Mouse (Mus musculus) kidney, embryonic 14.5 days (tissue): ENCODE results near the gene 2700097O09Rik. TPM values are rescaled to one million over a fixed set of nuclear protein-coding genes. Genes with fewer than 3 reads are reported as not detected.
"Not testable (repeated sequence)": the region's sequence is repeated elsewhere in the genome, so short reads cannot be mapped to it uniquely, and the experiment has no call there.

Experiments used
- ATAC-seq: fragments of 200-750 bp; cut with Nextera tagmentation; 2 replicates; pipeline ENCODE4 v1.8.0; 2017; ENCODE audit warnings: moderate number of reproducible peaks, mild to moderate bottlenecking, moderate TSS enrichment, moderate library complexity; ENCODE audit not compliant: low FRiP score, low TSS enrichment
- H3K27ac ChIP-seq: fragments of 300-500 bp; sonication (generic); 2 replicates; pipeline ENCODE4 v1.5.1; 2014; ENCODE audit warnings: low read depth, mild to moderate bottlenecking, low read length, moderate library complexity, mixed read lengths
- H3K27me3 ChIP-seq: fragments of 300-500 bp; sonication (generic); 2 replicates; pipeline ENCODE4 v1.6.1; 2014; ENCODE audit warnings: mild to moderate bottlenecking, low read length; ENCODE audit not compliant: control insufficient read depth, insufficient read depth
- H3K36me3 ChIP-seq: fragments of 300-500 bp; sonication (generic); 2 replicates; pipeline ENCODE4 v1.6.1; 2014; ENCODE audit warnings: low read length, mixed read lengths; ENCODE audit not compliant: control insufficient read depth, insufficient read depth
- H3K4me1 ChIP-seq: fragments of 300-500 bp; sonication (generic); 2 replicates; pipeline ENCODE4 v1.6.1; 2014; ENCODE audit warnings: low read length, mixed read lengths; ENCODE audit not compliant: control insufficient read depth, insufficient read depth
- H3K4me2 ChIP-seq: fragments of 300-500 bp; sonication (generic); replicated peaks from 2 replicates; pipeline ENCODE4 v1.6.1; 2014; ENCODE audit warnings: low read depth, mild to moderate bottlenecking, low read length
- H3K4me3 ChIP-seq: fragments of 300-500 bp; sonication (generic); 2 replicates; pipeline ENCODE4 v1.5.1; 2014; ENCODE audit warnings: mild to moderate bottlenecking, low read length
- H3K9ac ChIP-seq: fragments of 300-500 bp; sonication (generic); 2 replicates; pipeline ENCODE4 v1.6.1; 2014; ENCODE audit warnings: low read depth, mild to moderate bottlenecking, low read length, moderate library complexity
- H3K9me3 ChIP-seq: fragments of 300-500 bp; sonication (generic); 2 replicates; pipeline ENCODE4 v1.6.1; 2016; ENCODE audit warnings: low read length; ENCODE audit not compliant: control insufficient read depth
- WGBS: fragments of 180-500 bp; shearing (Covaris S2); extraction: QIAGEN DNeasy Blood & Tissue Kit; methylation state at CpG from one replicate; pipeline ENCODE4 v1.1.7; 2014; 5-methylcytosine and 5-hydroxymethylcytosine counted together
- polyA plus RNA-seq: library from polyadenylated mRNA; unstranded; fragments of >200 nt; fragmentation: Nextera tagmentation; extraction: Ambion mirVana; gene quantifications from 2 replicates; pipeline ENCODE4 v1.2.1, GENCODE M21; 2014

Gene 2700097O09Rik
- polyA plus RNA-seq, 1 experiment from 2014 or later, result 40.9 TPM

DNA sequence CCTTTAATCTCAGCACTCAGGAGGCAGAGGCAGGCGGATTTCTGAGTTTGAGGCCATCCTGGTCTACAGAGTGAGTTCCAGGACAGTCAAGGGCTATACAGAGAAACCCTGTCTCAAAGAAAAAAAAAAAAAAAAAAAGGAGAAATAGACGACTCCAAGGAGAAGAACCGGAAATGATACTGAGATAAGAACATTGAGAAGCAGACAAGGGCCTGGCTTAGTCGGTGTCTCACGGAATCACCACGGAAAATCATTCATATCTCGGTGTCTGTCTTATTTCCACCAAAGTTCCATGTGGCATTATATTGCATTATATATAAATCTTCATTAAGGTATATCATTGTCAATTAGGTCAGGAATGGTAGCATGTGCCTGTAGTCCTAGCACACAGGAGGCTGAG is 77.4 kb downstream of the 2700097O09Rik start:
- 91% methylated on average over 7 of the region's 7 CpGs for WGBS
- H3K9me3 ChIP-seq, H3K9ac ChIP-seq, H3K4me3 ChIP-seq, ATAC-seq, H3K36me3 ChIP-seq, H3K4me1 ChIP-seq, H3K27me3 ChIP-seq, H3K4me2 ChIP-seq, H3K27ac ChIP-seq: not testable (repeated sequence)

GRCm38 (mm10) chr12:54999016-54999690 is 80.8 kb downstream of the 2700097O09Rik start:
- no peak overlapping the region for H3K9ac ChIP-seq
- no peaks in the 10 kb centered on the region for H3K36me3 ChIP-seq
- ATAC-seq, result no peak
- no peaks in the 10 kb centered on the region for H3K9me3 ChIP-seq
- H3K27me3 ChIP-seq, result no peaks in the 10 kb centered on the region
- H3K4me1 ChIP-seq, result no peaks in the 10 kb centered on the region
- H3K27ac ChIP-seq, result no peak overlapping the region
- 81% methylated on average over 14 of the region's 14 CpGs for WGBS
- no peak overlapping the region for H3K4me3 ChIP-seq
- H3K4me2 ChIP-seq, result no peak overlapping the region

GRCm38 (mm10) chr12:54998411-54998810 is 81.5 kb downstream of the 2700097O09Rik start:
- Histone ChIP-seq H3K27ac (no peak overlapping the region), H3K4me3 (no peak overlapping the region), H3K9me3 (no peaks in the 10 kb centered on the region), H3K36me3 (no peaks in the 10 kb centered on the region), H3K4me1 (no peaks in the 10 kb centered on the region), H3K9ac (no peak overlapping the region), H3K4me2 (no peak overlapping the region), H3K27me3 (no peaks in the 10 kb centered on the region)
- WGBS, result 63% methylated on average over 5 of the region's 5 CpGs
- no peak for ATAC-seq

DNA sequence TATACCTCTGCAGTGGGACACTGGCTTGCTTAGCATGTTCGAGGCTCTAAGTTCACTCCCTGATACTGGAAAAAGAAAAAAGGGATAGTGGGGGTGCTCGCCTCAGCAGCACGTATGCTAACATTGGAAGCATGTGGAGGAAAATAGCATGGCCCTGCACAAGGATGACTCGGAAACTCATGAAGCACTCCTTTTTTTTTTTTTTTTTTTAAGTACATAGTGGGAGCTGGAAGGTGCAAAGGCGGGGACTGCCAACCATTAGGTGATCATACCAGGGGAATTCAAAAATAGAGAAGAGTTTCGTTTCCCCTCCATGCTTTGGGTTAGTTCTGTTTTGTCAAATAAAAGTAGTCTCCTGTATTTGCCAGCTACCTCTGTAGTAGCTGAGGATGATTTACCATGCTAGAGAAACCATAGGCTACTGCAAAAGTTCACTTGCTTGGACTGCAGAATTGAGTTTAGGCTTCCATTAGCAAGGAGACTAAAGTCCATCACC is 82.9 kb downstream of the 2700097O09Rik start:
- ATAC-seq, result no peak
- H3K4me3 ChIP-seq, result no peak overlapping the region
- no peaks in the 10 kb centered on the region for H3K36me3 ChIP-seq
- H3K9me3 ChIP-seq, result no peaks in the 10 kb centered on the region
- H3K27ac ChIP-seq, result no peak overlapping the region
- WGBS, result 85% methylated on average over 6 of the region's 6 CpGs
- H3K4me2 ChIP-seq, result no peak overlapping the region
- H3K9ac ChIP-seq, result no peak overlapping the region
- no peaks in the 10 kb centered on the region for H3K27me3 ChIP-seq
- H3K4me1 ChIP-seq, result no peaks in the 10 kb centered on the region

GRCm38 (mm10) chr12:54995965-54996364 is 83.9 kb downstream of the 2700097O09Rik start:
- H3K4me3 ChIP-seq, result no peak overlapping the region
- no peak overlapping the region for H3K9ac ChIP-seq
- no peak for ATAC-seq
- H3K36me3 ChIP-seq, result no peaks in the 10 kb centered on the region
- no peaks in the 10 kb centered on the region for H3K9me3 ChIP-seq
- no peak overlapping the region for H3K27ac ChIP-seq
- no peaks in the 10 kb centered on the region for H3K4me1 ChIP-seq
- 60% methylated on average over 3 of the region's 3 CpGs for WGBS
- no peak overlapping the region for H3K4me2 ChIP-seq
- H3K27me3 ChIP-seq, result no peaks in the 10 kb centered on the region

Other genes with a start within 250 kb of the 2700097O09Rik start
- 215 and 219 TPM in 2 replicates for gene Cfl2, start 217.2 kb downstream of the 2700097O09Rik start, polyA plus RNA-seq
- not detected in 2 replicates for gene Gm20403, start 93.6 kb downstream of the 2700097O09Rik start, polyA plus RNA-seq
- 25.2 and 29.0 TPM in 2 replicates for gene Baz1a, start 65.8 kb downstream of the 2700097O09Rik start, polyA plus RNA-seq
- 141 and 167 TPM in 2 replicates for gene Srp54a, start 152 bp upstream of the 2700097O09Rik start, polyA plus RNA-seq
- 10.0 and 14.5 TPM in 2 replicates for gene Fam177a, start 44.4 kb upstream of the 2700097O09Rik start, polyA plus RNA-seq
- 51.5 and 56.7 TPM in 2 replicates for gene Srp54b, start 75.0 kb upstream of the 2700097O09Rik start, polyA plus RNA-seq
- gene 1700047I17Rik2, start 119.5 kb upstream of the 2700097O09Rik start, polyA plus RNA-seq, result 2.3 and 3.8 TPM in 2 replicates
- gene Srp54c, start 150.1 kb upstream of the 2700097O09Rik start, polyA plus RNA-seq, result 62.8 and 71.1 TPM in 2 replicates
- 14.0 and 17.9 TPM in 2 replicates for gene 1110008L16Rik, start 219.5 kb upstream of the 2700097O09Rik start, polyA plus RNA-seq
- 20.3 and 21.0 TPM in 2 replicates for gene Ppp2r3c, start 222.9 kb upstream of the 2700097O09Rik start, polyA plus RNA-seq